Mouse (Mus musculus) erythroblast, adult 5-6 weeks (primary cell): Measurements from ENCODE around the gene Pbx3. TPM values are rescaled to one million over a fixed set of nuclear protein-coding genes. Genes with fewer than 3 reads are reported as not detected.

ENCODE experiments used
- ATAC-seq: replicated peaks from 2 replicates; pipeline ENCODE4 v1.8.0; 2016; ENCODE audit warnings: moderate number of reproducible peaks, mild to moderate bottlenecking, moderate TSS enrichment, inconsistent platforms; ENCODE audit not compliant: poor library complexity, low FRiP score, severe bottlenecking
- total RNA-seq, 2 experiments: library from RNA; stranded (forward) in 1 of 2; stranded (reverse) in 1 of 2; fragments of 150-400 nt in 1 of 2; fragments of 200-764, 138-1000 nt in 1 of 2; gene quantifications; 2 replicates each; pipeline versions ENCODE4 v1.2.3 to v1.2.4; 2015 to 2017; ENCODE audit warnings: low replicate concordance in 2 of 2

Pbx3 gene
- total RNA-seq, 2 experiments from 2014 or later = 9.2 to 13.6 TPM

GRCm38 (mm10) chr2:34347096-34347495 is 25.8 kb downstream of the Pbx3 start:
- ATAC-seq = no peak

- no peak for ATAC-seq
These were observed 74.3 kb downstream of the Pbx3 start for GRCm38 (mm10) chr2:34298664-34299063.

- ATAC-seq = no peak
These were observed 74.7 kb downstream of the Pbx3 start for GRCm38 (mm10) chr2:34298202-34298601.

DNA sequence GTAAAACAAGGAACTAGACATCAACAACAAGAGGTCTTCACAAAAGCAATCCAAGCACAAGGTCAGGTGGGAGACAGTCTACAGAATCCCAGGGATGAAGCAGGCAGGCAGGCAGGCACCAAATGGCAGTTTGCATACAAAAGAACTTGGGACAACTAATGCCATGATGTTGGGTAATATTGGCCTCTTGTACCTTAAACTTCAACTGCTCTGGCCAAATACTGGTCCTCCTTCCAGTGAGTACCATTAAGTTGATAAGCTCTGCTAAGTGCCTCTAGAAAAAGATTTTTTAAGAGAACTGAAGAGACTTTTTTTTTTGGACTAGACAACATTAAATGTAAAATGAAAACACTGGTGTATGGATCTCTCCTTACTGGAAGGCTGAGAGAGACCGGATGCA is 83.2 kb downstream of the Pbx3 start:
- ATAC-seq = no peak

- ATAC-seq = no peak
These were observed 88.7 kb downstream of the Pbx3 start for GRCm38 (mm10) chr2:34284239-34284638.

- ATAC-seq = no peak
These were observed 91.9 kb downstream of the Pbx3 start for GRCm38 (mm10) chr2:34280996-34281395.

DNA sequence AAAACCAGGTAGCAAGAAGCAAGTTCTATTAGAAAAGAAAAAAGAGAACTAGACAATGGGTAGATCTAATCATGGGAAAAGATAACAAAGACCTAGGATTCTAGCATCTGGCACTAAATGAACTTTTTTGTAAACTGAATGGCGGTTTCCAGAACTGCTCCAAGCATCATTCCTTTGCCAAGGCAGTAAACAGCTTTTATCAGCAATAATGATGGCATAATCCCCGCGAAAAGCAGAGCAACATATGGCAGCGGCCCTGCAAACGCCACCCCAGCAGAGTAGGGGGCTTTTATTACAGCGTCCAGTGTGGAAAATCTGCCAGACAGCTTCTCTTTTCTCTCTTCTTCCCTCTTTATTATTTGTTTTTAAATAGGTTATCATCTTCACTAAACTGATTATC is 93.2 kb downstream of the Pbx3 start:
- ATAC-seq = no peak

DNA sequence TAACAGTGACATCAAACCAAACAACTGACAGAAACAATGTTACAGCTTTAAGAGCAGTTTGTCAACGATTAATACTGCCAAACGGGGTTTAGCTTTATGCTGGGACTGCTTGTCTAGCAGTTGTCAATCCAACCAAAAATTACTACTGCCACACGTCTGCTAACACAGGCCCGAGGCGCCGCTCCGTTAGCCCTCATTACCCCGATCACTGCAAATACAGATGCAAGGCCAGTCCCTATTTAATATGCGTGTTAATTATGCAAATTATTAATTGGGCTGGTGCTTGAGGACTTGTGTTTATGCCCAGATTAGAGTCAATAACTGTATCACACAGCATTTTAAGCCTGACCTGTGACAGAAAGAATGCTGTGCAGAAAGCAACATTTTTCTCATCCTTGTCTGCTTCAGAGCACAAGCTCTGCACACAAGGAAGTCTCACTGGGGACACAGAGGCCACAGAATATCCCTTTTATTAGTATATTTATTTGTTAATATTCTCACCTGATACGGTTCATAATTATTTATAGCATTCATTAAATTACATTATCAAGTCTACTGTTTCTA is 97.2 kb downstream of the Pbx3 start:
- no peak for ATAC-seq

- ATAC-seq = no peak
These were observed 110.9 kb downstream of the Pbx3 start for GRCm38 (mm10) chr2:34262046-34262445.

DNA sequence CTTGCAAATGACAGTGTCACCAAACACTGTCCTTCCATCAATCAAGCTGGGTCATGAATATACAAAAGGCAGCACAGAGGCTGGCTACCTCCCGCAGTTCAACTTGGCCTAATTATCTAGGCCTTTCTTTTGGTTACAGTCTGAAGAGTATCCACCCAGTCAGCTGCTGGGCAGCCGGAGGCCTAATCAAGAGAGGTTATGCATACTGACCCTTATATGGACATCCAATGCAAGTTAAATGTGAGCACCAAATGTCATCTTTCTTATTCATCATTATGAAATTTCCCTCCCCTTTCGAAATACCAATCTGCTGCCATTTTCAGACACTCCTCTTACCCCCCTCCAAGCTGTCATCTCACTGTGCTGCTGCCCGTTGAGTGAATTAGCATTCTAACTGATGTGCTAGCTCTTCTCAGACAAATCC is 112.3 kb downstream of the Pbx3 start:
- no peak for ATAC-seq

- ATAC-seq = no peak
These were observed 114.7 kb downstream of the Pbx3 start for GRCm38 (mm10) chr2:34258256-34258655.

DNA sequence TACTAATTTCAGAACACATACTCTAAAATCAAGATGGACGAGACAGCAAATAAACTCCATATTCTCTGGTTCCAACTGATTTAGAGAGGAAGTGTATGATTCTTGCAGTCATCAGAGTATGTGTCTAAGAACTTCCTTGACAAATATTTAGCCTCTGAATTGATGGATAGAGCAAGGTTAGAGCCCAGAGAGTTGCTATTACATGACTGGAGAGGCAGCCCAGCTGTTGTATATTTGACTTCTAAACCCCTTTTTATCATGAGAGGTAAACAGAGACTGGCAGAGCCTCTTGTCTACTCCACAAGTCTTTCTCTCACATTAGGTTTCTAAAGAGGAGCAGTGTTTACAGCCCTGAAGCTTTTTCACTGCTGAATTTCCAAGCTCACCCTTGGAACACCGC is 115.3 kb downstream of the Pbx3 start:
- no peak for ATAC-seq

DNA sequence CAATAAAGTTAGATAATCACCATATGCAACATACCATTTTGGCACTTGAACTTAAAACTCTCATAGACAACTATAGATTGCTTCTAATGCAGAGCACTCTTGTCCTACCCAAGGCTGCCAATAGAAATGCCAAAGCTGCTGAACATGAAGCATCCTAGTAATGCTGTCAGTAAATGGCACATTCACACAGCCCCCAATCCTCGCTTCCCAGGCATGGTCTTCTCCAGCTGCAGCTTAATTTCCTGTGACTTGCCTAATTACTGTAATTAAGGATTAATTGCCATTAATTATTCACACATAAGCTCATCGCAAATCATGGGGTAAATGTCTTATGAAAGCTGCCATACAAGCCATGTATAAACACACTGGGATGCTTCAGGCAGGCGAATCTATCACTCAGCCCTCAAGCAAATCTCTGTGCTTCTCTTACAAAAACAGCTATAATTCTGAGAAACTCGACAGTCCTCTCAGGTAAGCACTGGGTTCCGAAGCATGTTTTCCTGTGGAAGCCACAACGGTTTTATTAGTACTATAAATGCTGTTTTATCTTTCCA is 116.9 kb downstream of the Pbx3 start:
- no peak for ATAC-seq

- ATAC-seq = no peak
These were observed 119.3 kb downstream of the Pbx3 start for GRCm38 (mm10) chr2:34253627-34254026.

GRCm38 (mm10) chr2:34253111-34253510 is 119.8 kb downstream of the Pbx3 start:
- no peak for ATAC-seq

DNA sequence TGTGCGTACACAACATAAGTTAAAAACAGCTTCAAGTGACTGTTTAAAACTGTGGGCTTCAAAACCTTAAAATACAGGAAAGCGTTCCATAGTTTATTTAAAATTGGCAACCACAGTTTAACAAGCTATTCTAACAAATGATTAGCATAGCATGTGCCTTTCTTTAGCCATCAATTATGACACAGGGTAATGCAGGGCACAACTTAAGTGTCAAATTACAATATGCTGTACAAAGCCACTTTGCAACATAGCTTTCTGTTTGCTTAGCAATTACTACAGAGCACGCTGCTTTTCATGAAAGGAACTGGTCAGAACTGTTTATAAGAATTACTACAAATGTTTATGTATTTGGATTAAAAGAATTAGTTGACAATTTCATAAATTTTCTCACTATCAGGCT is 120.7 kb downstream of the Pbx3 start:
- ATAC-seq = no peak

DNA sequence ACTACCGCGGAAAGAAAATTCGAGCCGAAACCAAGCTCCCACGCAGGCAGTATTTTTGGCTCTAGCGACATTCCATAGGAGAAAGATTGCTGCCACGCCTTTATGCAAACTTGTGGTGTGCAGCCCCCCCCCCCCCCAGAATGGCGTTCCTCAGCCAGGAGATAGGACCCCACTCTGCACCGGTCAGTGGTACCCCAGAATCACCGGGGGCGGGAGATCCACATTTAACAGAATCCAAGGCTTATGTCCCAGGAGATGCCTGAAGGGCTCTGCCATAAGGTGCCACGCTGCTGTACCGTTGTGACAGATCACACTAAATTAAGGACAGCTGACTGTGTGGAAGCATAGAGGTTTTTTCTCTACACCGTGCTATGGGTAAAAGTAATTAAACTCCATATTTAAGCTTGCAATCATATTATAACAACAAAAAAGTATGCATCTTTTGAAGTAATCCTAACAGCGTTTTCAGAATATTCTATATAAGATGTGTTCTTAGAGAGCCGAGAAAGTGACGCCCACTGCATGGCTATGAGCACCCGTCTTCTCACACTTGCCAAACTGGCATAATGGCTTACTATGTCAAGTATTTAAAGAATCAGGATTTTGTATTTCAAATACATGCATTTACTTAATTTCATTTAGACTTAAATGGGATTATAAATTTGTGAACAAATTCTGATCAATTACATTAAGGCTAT is 122.8 kb downstream of the Pbx3 start:
- ATAC-seq = no peak

- ATAC-seq = no peak
These were observed 123.6 kb downstream of the Pbx3 start for GRCm38 (mm10) chr2:34249141-34249960.

DNA sequence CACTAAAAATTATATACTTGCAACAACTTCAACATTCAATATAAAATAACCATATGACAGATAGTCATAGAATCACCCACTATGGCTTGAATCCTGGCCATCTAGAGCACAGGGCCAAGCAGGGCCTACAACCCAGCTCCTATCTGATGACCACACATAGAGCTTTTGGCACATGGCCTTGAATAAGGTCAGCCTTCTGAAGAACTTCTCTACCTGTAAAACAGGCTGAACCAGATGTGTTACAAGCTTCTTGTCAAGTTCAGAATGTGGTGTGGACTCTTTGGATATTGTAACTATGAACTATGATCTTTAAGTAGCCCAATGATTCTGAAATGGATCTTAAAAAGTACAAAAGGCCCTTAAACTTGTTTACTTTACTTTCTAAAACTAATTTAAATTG is 132.1 kb downstream of the Pbx3 start:
- no peak for ATAC-seq

DNA sequence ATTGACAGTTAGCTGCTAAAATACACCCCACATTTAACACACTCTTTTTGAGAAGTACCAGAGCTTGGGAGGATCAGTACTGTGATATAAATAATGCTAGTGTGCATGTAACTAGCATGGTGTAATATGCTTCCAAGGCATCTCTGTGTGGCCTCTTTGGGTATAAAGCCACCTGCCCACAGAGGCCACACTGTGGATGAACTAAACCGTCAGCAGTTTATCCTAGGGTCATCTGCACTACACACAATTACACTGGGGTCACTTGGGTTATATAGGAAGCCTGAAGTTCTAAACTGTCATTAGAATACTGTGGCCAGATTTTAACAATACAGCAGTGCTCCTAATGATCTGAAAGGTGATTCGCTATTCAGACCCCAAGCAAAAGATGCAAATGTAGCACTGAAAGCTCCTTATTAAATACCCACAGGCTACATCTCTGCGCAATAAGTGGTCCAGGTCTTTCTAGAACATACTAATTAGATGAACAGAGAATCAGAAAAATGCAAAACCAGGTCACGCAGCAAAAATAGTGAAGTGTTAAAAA is 133.6 kb downstream of the Pbx3 start:
- no peak for ATAC-seq
